Comparison of ENCODE assay signal across 8 mouse cellular contexts in genomic region chr5:64647417-64648125, GRCm38 (mm10).
DNase-seq lines count a peak whose midpoint lies in the region; ATAC-seq and TF ChIP-seq lines count a peak whose summit lies in the region.

No protein-coding gene starts in this region.

- no peaks in the 10 kb centered on the region for H3K27me3 ChIP-seq in intestine, postnatal 0 days (replicated peaks; ENCODE audit: control insufficient read depth, insufficient read depth, low read length)
- no peaks in the 10 kb centered on the region for H3K27me3 ChIP-seq in limb, embryonic 15.5 days
- no peaks in the 10 kb centered on the region for H3K27me3 ChIP-seq in neural tube, embryonic 13.5 days

- no peaks in the 10 kb centered on the region for H3K36me3 ChIP-seq in intestine, postnatal 0 days (ENCODE audit: control insufficient read depth, insufficient read depth)
- no peaks in the 10 kb centered on the region for H3K36me3 ChIP-seq in limb, embryonic 15.5 days
- no peaks in the 10 kb centered on the region for H3K36me3 ChIP-seq in neural tube, embryonic 13.5 days

- no peaks in the 10 kb centered on the region for H3K9me3 ChIP-seq in intestine, postnatal 0 days (ENCODE audit: control insufficient read depth)
- no peaks in the 10 kb centered on the region for H3K9me3 ChIP-seq in limb, embryonic 15.5 days
- 0 out of 2 replicates have a peak, but pooled peaks cover 4% of the 10 kb centered on the region for H3K9me3 ChIP-seq in neural tube, embryonic 13.5 days

- H3K4me3 ChIP-seq in gastrocnemius, adult 2 months, result peak overlapping the region; percentile 63
- peak overlapping the region; percentile 25 for H3K4me3 ChIP-seq in intestine, postnatal 0 days (ENCODE audit: low read depth, low read length)
- H3K4me3 ChIP-seq in limb, embryonic 15.5 days, result peak overlapping the region; percentile 27
- H3K4me3 ChIP-seq in neural tube, embryonic 13.5 days, result peak overlapping the region; percentile 39

- peak overlapping the region; percentile 64 for H3K4me2 ChIP-seq in intestine, postnatal 0 days (replicated peaks; ENCODE audit: low read depth)
- peak overlapping the region; percentile 43 for H3K4me2 ChIP-seq in limb, embryonic 15.5 days
- peak overlapping the region; percentile 61 for H3K4me2 ChIP-seq in neural tube, embryonic 13.5 days

- H3K9ac ChIP-seq in intestine, postnatal 0 days (ENCODE audit: low read depth, low read length), result no peak overlapping the region
- H3K9ac ChIP-seq in limb, embryonic 15.5 days, result no peak overlapping the region
- H3K9ac ChIP-seq in neural tube, embryonic 13.5 days, result peak overlapping the region; percentile 69

- WGBS in intestine, postnatal 0 days, result 18% methylated on average over 18 of the region's 18 CpGs
- WGBS in limb, embryonic 15.5 days, result 5% methylated on average over 18 of the region's 18 CpGs
- 1% methylated on average over 18 of the region's 18 CpGs for WGBS in neural tube, embryonic 13.5 days

- intact Hi-C loops in gastrocnemius, adult 2 months (cut with DNase I), result no loop called here

- H3K27ac ChIP-seq in gastrocnemius, adult 2 months, result no peak overlapping the region
- H3K27ac ChIP-seq in intestine, postnatal 0 days (ENCODE audit: low read depth, low read length), result no peak overlapping the region
- H3K27ac ChIP-seq in limb, embryonic 15.5 days, result no peak overlapping the region
- peak overlapping the region; percentile 61 for H3K27ac ChIP-seq in neural tube, embryonic 13.5 days (replicated peaks)

- peaks cover 10% of the 10 kb centered on the region; the same call in 1 of the 2 replicates for H3K4me1 ChIP-seq in intestine, postnatal 0 days (replicated peaks; ENCODE audit: control insufficient read depth, insufficient read depth, low read length)
- H3K4me1 ChIP-seq in limb, embryonic 15.5 days, result peaks cover 15% of the 10 kb centered on the region
- H3K4me1 ChIP-seq in neural tube, embryonic 13.5 days (replicated peaks), result peaks cover 20% of the 10 kb centered on the region

- ATAC-seq in erythroid progenitor cell, adult 5-6 weeks (replicated peaks; ENCODE audit: low FRiP score, poor library complexity, severe bottlenecking), result peak; percentile 54; the same call in 1 of the 2 replicates
- peak; percentile 26; the same call in 1 of the 2 replicates for ATAC-seq in intestine, postnatal 0 days
- no peak for ATAC-seq in limb, embryonic 15.5 days (ENCODE audit: insufficient number of reproducible peaks, low FRiP score, low TSS enrichment, low read depth)
- peak; percentile 80 for ATAC-seq in neural tube, embryonic 13.5 days (ENCODE audit: low read depth)

- TF ChIP-seq CTCF in gastrocnemius, adult 2 months (IDR thresholded peaks at IDR 0.05), result no peak
- no peak for TF ChIP-seq CTCF in intestine, postnatal 0 days (IDR thresholded peaks at IDR 0.05; ENCODE audit: low read depth)

- no peak for DNase-seq in gastrocnemius, adult 2 months
- DNase-seq in gastrocnemius, postnatal 25 days, result no peak
- peak; percentile 14 for DNase-seq in brain, embryonic 18.5 days (ENCODE audit: low read depth, low spot score)
- DNase-seq in urinary bladder, adult 18-20 months (ENCODE audit: low spot score in 2 of 2), result no peak
